Mouse (Mus musculus): ENCODE measurements around the gene Trip10. TPM values are rescaled to one million over a fixed set of nuclear protein-coding genes. Genes with fewer than 3 reads are reported as not detected.
A peak's percentile ranks its signal among the peaks of the same experiment; 100 is the strongest.

The Trip10 gene
- polyA plus RNA-seq (2015; fragmentation: Nextera tagmentation; extraction: Ambion mirVana), result 44.5 and 47.5 TPM in 2 replicates

GRCm38 (mm10) chr17:57249186-57250181 is at the start of gene Trip10:
Gene Trip10, plus strand, starts transcription at chr17:57249455.
- H3K9ac ChIP-seq, result peak within 1 kb of the TSS; percentile 73
- H3K27me3 ChIP-seq, result no peaks in the 10 kb centered on the region
- peaks cover 36% of the 10 kb centered on the region for H3K4me1 ChIP-seq
- WGBS, result under 1% methylated on average over 50 of the region's 52 CpGs
- ATAC-seq (replicated peaks; ENCODE audit: low FRiP score), result peak; percentile 23
- H3K9me3 ChIP-seq (replicated peaks), result no peaks in the 10 kb centered on the region
- peak within 1 kb of the TSS; percentile 74 for H3K4me3 ChIP-seq (replicated peaks)
- peak within 1 kb of the TSS; percentile 94 for H3K4me2 ChIP-seq
- peak within 1 kb of the TSS; percentile 94 for H3K27ac ChIP-seq
- peaks cover 24% of the 10 kb centered on the region for H3K36me3 ChIP-seq

- no peak overlapping the region for H3K4me2 ChIP-seq
- H3K27ac ChIP-seq, result no peak overlapping the region
- 77% methylated on average over 10 of the region's 10 CpGs for WGBS
- no peak overlapping the region for H3K4me3 ChIP-seq (replicated peaks)
- no peak; the same call in 1 of the 2 replicates for ATAC-seq (replicated peaks; ENCODE audit: low FRiP score)
- H3K9me3 ChIP-seq (replicated peaks), result no peaks in the 10 kb centered on the region
- no peaks in the 10 kb centered on the region for H3K36me3 ChIP-seq
- no peaks in the 10 kb centered on the region for H3K4me1 ChIP-seq
- no peak overlapping the region for H3K9ac ChIP-seq
- H3K27me3 ChIP-seq, result no peaks in the 10 kb centered on the region
Measured at GRCm38 (mm10) chr17:57201841-57202724, 47.2 kb upstream of the Trip10 start.

GRCm38 (mm10) chr17:57207938-57208337 is 41.3 kb upstream of the Trip10 start:
- Histone ChIP-seq H3K27me3 (no peaks in the 10 kb centered on the region), H3K4me1 (no peaks in the 10 kb centered on the region), H3K36me3 (no peaks in the 10 kb centered on the region), H3K4me2 (no peak overlapping the region), H3K9me3 (replicated peaks) (no peaks in the 10 kb centered on the region), H3K27ac (no peak overlapping the region), H3K4me3 (replicated peaks) (no peak overlapping the region), H3K9ac (no peak overlapping the region)
- ATAC-seq (replicated peaks; ENCODE audit: low FRiP score), result no peak
- WGBS, result 88% methylated on average over 3 of the region's 3 CpGs

- H3K27me3 ChIP-seq, result no peaks in the 10 kb centered on the region
- WGBS, result 73% methylated on average over 4 of the region's 4 CpGs
Measured at GRCm38 (mm10) chr17:57209330-57209729, 39.9 kb upstream of the Trip10 start.

GRCm38 (mm10) chr17:57211501-57211900 is 37.8 kb upstream of the Trip10 start:
- Histone ChIP-seq H3K27ac (no peak overlapping the region), H3K27me3 (no peaks in the 10 kb centered on the region), H3K4me2 (no peak overlapping the region), H3K4me3 (replicated peaks) (no peak overlapping the region), H3K9me3 (replicated peaks) (no peaks in the 10 kb centered on the region), H3K9ac (no peak overlapping the region), H3K4me1 (no peaks in the 10 kb centered on the region), H3K36me3 (no peaks in the 10 kb centered on the region)
- no peak for ATAC-seq (replicated peaks; ENCODE audit: low FRiP score)
- WGBS, result 70% methylated on average over 9 of the region's 9 CpGs

More at GRCm38 (mm10) chr17:57209330-57209729, 39.9 kb upstream of the Trip10 start:
- H3K9ac ChIP-seq, result no peak overlapping the region
- no peaks in the 10 kb centered on the region for H3K4me1 ChIP-seq
- no peaks in the 10 kb centered on the region for H3K9me3 ChIP-seq (replicated peaks)
- H3K4me2 ChIP-seq, result no peak overlapping the region
- H3K4me3 ChIP-seq (replicated peaks), result no peak overlapping the region
- no peak for ATAC-seq (replicated peaks; ENCODE audit: low FRiP score)
- H3K36me3 ChIP-seq, result no peaks in the 10 kb centered on the region
- no peak overlapping the region for H3K27ac ChIP-seq

GRCm38 (mm10) chr17:57214676-57215387 is 34.4 kb upstream of the Trip10 start:
- H3K4me1 ChIP-seq, result peaks cover 2% of the 10 kb centered on the region; the same call in 1 of the 2 replicates
- H3K4me3 ChIP-seq (replicated peaks), result no peak overlapping the region
- H3K9ac ChIP-seq, result no peak overlapping the region
- no peaks in the 10 kb centered on the region for H3K9me3 ChIP-seq (replicated peaks)
- no peak overlapping the region for H3K27ac ChIP-seq
- H3K27me3 ChIP-seq, result no peaks in the 10 kb centered on the region
- 49% methylated on average over 13 of the region's 13 CpGs for WGBS
- H3K4me2 ChIP-seq, result no peak overlapping the region
- no peaks in the 10 kb centered on the region for H3K36me3 ChIP-seq
- ATAC-seq (replicated peaks; ENCODE audit: low FRiP score), result no peak

- ATAC-seq (replicated peaks; ENCODE audit: low FRiP score), result no peak
- no peak overlapping the region for H3K27ac ChIP-seq
- no peaks in the 10 kb centered on the region for H3K9me3 ChIP-seq (replicated peaks)
- H3K27me3 ChIP-seq, result no peaks in the 10 kb centered on the region; the same call in 1 of the 2 replicates
- 71% methylated on average over 12 of the region's 12 CpGs for WGBS
- H3K9ac ChIP-seq, result no peak overlapping the region
- H3K36me3 ChIP-seq, result no peaks in the 10 kb centered on the region
- H3K4me1 ChIP-seq, result peaks cover 2% of the 10 kb centered on the region; the same call in 1 of the 2 replicates
- no peak overlapping the region for H3K4me3 ChIP-seq (replicated peaks)
- H3K4me2 ChIP-seq, result no peak overlapping the region
Measured at GRCm38 (mm10) chr17:57218335-57218900, 30.8 kb upstream of the Trip10 start.

- H3K4me2 ChIP-seq, result no peak overlapping the region
- 21% methylated on average over 11 of the region's 11 CpGs for WGBS
- peaks cover 8% of the 10 kb centered on the region; the same call in 1 of the 2 replicates for H3K27me3 ChIP-seq
- H3K9me3 ChIP-seq (replicated peaks), result no peaks in the 10 kb centered on the region
- peaks cover 2% of the 10 kb centered on the region; the same call in 1 of the 2 replicates for H3K4me1 ChIP-seq
- H3K9ac ChIP-seq, result no peak overlapping the region
- H3K4me3 ChIP-seq (replicated peaks), result no peak overlapping the region
- no peak overlapping the region for H3K27ac ChIP-seq
- no peaks in the 10 kb centered on the region for H3K36me3 ChIP-seq
- ATAC-seq (replicated peaks; ENCODE audit: low FRiP score), result no peak; the same call in 1 of the 2 replicates
Measured at GRCm38 (mm10) chr17:57219167-57219883, 29.9 kb upstream of the Trip10 start.

GRCm38 (mm10) chr17:57219884-57220207 is 29.4 kb upstream of the Trip10 start:
- peaks cover 11% of the 10 kb centered on the region; the same call in 1 of the 2 replicates for H3K27me3 ChIP-seq
- 20% methylated on average over 3 of the region's 3 CpGs for WGBS
- H3K9me3 ChIP-seq (replicated peaks), result no peaks in the 10 kb centered on the region
- H3K4me1 ChIP-seq, result peaks cover 2% of the 10 kb centered on the region; the same call in 1 of the 2 replicates
- no peaks in the 10 kb centered on the region for H3K36me3 ChIP-seq
- ATAC-seq (replicated peaks; ENCODE audit: low FRiP score), result no peak
- H3K4me3 ChIP-seq (replicated peaks), result no peak overlapping the region
- H3K9ac ChIP-seq, result no peak overlapping the region
- no peak overlapping the region for H3K4me2 ChIP-seq
- no peak overlapping the region for H3K27ac ChIP-seq

GRCm38 (mm10) chr17:57221911-57222310 is 27.3 kb upstream of the Trip10 start:
- peaks cover 10% of the 10 kb centered on the region; the same call in 1 of the 2 replicates for H3K4me1 ChIP-seq
- WGBS, result 67% methylated on average over 4 of the region's 4 CpGs
- no peaks in the 10 kb centered on the region for H3K9me3 ChIP-seq (replicated peaks)
- peaks cover 11% of the 10 kb centered on the region; the same call in 1 of the 2 replicates for H3K27me3 ChIP-seq
- ATAC-seq (replicated peaks; ENCODE audit: low FRiP score), result no peak
- H3K27ac ChIP-seq, result no peak overlapping the region
- H3K4me3 ChIP-seq (replicated peaks), result no peak overlapping the region
- H3K9ac ChIP-seq, result no peak overlapping the region
- H3K36me3 ChIP-seq, result no peaks in the 10 kb centered on the region
- H3K4me2 ChIP-seq, result no peak overlapping the region
